Mouse (Mus musculus) testis, adult 2 months (tissue): ENCODE results near the gene Ostc.

ENCODE experiments used
- CTCF ChIP-seq: fragments of 200-500 bp; IDR thresholded peaks from 2 replicates; pipeline ENCODE4 v1.5.1; 2012; ENCODE audit warnings: low read depth, mild to moderate bottlenecking, inconsistent platforms, low read length, moderate library complexity; ENCODE audit not compliant: control insufficient read depth, insufficient read depth, insufficient replicate concordance
- POLR2A ChIP-seq: fragments of 200-500 bp; IDR thresholded peaks from 2 replicates; pipeline ENCODE4 v1.6.1; 2012; ENCODE audit warnings: low read depth, mild to moderate bottlenecking, inconsistent platforms, low read length, moderate library complexity; ENCODE audit not compliant: control insufficient read depth

DNA sequence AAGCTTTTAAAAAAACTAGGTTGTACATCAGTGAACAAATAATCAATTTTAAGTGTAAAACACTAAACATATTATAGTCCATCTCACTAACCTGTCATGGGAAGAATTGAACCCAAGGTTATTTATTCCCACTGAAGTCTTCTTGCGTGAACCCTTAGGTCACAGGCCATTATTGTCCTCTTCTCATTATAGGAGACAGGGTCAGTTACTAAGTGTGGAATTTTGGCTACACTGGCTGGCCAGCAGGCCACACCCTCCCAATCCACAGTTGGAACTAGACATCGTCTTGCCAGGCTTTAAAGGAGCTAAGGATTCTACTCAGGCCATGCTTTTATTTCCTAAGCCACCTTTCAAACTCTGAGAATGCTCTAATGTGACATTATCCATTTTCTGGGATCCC lies 16.5 kb upstream of the Ostc start:
- no peak for TF ChIP-seq CTCF
- TF ChIP-seq POLR2A, result no peak
